Mouse (Mus musculus) retina, embryonic 14.5 days (tissue): Measurements from ENCODE around the gene F2rl1.

ENCODE experiments used
- DNase-seq: peaks from one replicate; pipeline ENCODE4 v3.0.0-alpha.2; 2015; ENCODE audit warnings: low spot score

Gene F2rl1

DNA sequence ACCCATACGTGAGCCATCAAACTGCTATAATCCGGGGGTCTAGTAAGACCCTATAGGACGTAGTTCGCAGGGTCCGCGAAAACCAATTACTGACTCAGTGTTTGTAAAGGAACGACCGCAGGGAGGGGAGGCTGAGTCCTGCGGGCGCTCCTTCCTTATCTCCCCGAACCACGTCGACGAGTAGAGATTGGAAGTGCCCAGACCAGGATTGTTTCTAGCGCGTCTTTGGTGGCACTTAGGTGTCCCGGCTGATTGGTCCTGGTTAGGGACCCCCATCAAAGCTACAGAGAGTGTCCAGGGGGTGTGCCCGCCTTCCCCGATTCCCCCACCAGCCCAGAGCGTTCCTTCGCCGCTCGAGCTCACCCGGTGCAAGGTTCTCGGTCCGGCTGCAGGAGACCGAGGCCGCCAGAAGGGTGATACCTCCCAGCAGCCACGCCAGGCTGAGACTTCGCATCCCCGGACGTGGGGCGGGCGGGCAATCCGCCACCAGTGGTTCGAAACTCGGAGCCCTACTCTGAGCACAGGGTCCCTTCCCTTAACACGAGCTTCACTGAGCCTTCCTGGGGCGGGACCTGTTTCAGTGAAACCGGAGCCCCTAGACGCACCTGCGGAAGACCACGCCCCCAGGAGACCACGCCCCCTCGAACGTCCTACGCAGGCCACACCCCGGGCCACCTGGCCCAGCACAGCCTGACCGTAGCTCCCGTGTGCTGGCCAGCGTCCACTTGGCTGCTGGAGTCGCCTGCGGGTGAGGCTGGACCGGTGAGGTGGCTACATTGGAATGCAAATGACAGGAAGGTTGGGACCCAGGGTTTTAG lies at the start of gene F2rl1:
TSS of gene F2rl1 (minus strand) at position 554 of the 818 bp plus-strand sequence.
- DNase-seq: no peak

DNA sequence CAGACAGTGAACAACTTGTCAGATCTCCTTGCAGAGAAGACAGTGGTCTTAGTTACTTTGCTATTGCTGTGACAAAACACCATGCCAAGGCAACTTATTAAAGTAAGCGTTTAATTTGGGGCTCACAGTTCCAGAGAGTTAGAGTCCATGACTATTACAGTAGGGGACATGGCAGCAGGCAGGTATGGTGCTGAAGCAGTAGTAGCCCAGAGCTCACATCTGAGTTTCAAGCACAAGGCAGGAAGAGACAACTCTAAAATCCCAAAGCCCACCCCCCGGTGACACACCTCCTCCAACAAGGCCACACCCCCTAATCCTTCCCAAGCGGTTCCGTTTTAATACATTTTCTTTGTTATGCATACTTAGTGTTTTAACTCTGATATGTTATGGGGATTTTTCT lies 45.9 kb upstream of the F2rl1 start:
- DNase-seq: no peak

GRCm38 (mm10) chr13:95569326-95569725 lies 44.3 kb upstream of the F2rl1 start:
- DNase-seq: no peak

- no peak for DNase-seq
These were observed 43.3 kb upstream of the F2rl1 start for GRCm38 (mm10) chr13:95568336-95568735.

DNA sequence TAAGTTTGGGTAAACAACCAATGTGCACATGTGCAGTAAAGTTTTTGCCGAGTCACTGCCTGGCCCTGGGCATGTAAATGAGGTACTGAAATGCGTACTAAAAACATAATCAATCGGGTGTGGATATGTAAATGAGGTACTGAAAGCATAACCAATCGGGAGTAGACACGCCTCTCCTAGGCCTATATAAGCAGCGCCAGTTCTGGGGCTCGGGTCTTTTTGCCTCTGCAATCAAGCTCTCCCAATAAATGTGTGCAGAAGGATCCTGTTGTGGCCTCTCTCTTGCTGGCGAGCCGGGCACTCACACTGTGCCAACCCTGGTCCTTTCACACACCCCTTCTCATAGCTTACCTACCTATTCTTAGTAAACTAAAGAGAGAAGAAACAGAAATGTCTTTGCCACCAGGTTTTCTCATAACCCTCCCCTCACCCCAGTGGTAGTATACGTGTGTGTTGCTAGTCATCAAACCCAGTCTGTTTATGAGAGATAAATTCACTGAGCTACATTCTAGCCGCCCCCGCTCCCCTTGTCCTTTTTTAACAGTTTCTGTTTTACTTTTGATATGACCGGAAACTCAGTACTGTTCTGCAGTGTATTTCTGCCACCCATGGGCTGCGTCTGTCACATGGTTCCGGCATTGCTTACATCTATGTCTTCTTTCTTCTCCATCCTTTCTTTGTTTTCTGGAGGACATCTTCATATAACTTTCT lies 42.0 kb upstream of the F2rl1 start:
- DNase-seq: no peak

- DNase-seq: peak; percentile 92
These were observed 38.7 kb upstream of the F2rl1 start for GRCm38 (mm10) chr13:95563693-95564092.

- no peak for DNase-seq
These were observed 38.1 kb upstream of the F2rl1 start for GRCm38 (mm10) chr13:95563066-95563610.

- no peak for DNase-seq
These were observed 32.3 kb upstream of the F2rl1 start for GRCm38 (mm10) chr13:95557326-95557725.

GRCm38 (mm10) chr13:95553885-95554492 lies 29.0 kb upstream of the F2rl1 start:
- DNase-seq: no peak

GRCm38 (mm10) chr13:95550636-95551370 lies 25.8 kb upstream of the F2rl1 start:
- no peak for DNase-seq

DNA sequence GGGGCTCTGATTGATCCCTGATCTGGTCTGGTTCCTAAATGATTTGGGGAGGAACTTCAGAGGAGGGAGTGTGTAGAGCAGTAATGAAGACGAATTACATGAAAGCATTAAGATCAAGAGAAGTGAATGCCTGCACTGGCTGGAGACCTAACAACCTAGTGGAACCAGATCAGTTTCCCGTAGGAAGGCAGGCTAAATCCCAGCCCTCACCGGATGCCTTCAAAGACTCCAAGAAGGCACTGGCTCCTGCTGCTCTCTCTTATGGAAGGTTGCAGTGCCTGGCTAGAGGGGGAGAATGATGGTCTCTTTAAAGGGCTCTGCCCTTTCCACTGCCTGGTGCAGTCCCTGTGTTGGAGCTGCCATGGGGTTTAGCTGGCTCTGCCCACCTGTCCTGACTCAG lies 24.4 kb upstream of the F2rl1 start:
- DNase-seq: no peak

- peak; percentile 53 for DNase-seq
These were observed 23.8 kb upstream of the F2rl1 start for GRCm38 (mm10) chr13:95548856-95549255.

- DNase-seq: peak; percentile 70
These were observed 23.3 kb upstream of the F2rl1 start for GRCm38 (mm10) chr13:95548291-95548789.

DNA sequence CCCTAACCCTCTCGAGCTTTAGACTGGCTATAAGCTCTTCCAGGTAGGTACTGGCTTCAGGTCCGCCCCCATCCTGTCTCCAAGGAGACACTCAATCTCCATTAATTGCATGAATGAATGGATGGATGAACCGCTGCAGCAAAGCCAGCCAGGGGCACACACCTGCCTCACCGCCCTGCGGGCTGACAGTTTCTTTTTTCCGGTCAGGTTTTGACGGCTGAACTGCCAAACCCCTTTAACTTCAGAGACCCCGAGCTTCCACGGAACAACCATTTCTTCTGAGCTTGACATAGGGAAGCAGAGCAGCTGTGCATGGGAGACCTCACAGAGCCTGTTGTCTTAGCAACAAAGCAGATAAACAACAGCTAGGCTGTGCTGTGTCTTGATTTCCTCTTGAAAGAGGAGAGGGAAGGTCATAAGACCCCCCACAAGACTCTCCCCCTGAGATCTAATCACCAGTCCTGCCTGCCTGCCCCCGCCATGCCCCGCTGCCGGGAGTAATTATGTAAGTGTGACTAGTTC lies 22.1 kb upstream of the F2rl1 start:
- DNase-seq: peak; percentile 61

DNA sequence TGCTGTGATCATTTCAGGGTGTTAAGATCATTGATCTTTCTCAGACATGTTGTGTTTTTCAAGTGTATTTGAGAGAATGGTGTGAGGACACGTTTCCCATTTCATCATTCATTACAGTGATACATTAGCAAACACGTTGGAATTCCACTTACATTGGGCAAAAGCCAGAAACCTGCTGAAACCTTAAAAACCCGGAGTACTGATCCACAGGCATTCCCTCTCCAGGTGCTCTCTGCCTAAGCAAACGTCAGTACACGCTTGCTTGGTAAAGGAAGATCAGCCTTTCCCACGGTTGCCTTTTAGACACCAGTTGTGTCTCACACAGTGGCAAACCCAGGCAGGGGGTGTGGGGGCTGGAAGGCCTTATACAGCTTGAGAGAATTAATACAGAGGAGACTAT lies 21.2 kb upstream of the F2rl1 start:
- DNase-seq: no peak

GRCm38 (mm10) chr13:95545729-95546186 lies 20.7 kb upstream of the F2rl1 start:
- no peak for DNase-seq

- DNase-seq: no peak
These were observed 13.0 kb upstream of the F2rl1 start for GRCm38 (mm10) chr13:95538021-95538420.

DNA sequence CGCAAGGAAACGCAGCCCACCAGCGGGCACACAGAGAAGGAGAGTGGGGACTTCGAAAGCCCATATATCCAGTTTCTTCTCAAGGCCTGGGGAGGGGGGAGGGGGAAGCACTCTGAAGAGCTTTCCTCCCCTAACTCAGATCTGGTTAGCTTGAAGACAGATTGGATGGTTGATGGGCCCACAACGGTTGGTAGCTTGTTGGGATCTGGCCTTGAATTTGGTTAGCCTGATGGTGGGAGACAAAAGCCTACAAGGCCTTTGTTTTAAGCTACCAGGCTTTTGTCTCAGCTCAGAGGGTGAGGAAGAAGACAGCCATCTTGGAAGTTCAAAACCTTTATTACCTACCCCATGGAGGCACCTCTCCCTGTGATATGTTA lies 11.1 kb upstream of the F2rl1 start:
- no peak for DNase-seq

DNA sequence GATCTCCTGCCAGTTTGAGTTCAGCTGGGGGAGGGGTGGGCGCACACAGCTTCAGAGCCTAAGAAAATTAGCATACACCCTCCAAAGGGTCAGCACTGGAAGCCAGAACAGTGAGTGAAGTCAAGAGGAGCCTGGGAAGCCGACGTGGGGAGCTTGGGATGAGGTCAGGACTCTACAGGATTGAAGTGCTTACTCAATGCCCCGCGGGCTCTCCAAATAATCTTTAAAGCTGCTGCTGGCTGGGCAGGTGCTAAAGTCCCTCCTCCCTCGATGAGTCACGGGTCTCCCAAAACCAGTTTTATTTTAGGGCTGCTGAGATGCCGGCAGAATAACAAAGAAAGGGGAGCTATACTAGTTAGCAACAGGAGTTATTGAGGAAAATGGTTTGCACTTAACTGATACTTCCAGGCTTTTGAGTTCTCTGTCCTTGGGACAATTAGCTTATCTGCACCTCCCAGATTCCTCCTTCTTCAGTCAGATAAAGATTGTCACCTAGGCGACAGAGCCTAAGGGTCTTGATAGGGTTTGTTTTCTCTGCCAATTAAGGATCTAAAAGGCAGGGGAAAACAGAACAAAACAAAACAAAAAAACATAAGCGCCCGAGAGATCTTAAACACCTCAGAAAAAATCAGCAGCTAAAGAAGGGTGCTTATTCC lies 10.6 kb upstream of the F2rl1 start:
- DNase-seq: no peak

DNA sequence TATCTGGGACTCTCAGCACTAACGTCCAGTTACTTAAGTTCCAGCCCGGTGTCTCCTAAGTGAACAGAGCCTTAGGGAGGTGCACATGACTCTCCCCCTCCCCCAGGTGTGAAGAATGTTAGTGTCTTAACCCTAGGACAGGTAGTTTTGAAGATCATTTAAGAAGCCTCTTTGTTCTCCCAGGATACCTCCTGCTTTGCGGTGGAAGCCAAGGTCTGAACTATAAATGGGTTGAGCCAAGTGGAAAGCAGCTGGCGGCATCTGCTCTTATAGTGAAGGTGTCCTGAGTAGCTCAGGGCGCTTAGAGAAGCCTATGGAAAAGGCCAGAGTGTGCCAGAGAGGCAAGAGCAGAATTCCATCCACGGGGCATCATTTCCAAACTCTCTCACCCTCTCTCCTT lies 10.0 kb upstream of the F2rl1 start:
- no peak for DNase-seq

DNA sequence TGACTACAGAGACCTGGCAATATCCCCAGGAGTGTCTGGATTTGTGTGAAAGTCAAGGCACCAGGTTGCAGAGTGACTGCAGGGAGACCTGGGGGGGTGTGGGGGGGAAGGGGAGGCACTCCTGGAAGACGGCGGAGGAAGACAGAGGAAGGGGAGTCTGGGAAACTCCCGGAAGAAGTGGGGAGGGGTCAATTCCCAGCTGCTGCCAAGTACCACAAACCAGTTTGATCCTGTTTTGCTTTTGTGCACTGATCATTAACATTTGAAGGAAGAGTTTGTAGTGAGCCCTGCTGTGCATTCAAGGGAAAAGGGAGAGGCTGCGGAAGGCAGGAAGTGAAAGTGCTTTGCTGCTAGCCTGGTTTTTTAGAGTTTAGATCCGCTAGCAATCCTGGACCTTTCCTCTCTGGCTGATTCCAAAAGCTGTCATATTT lies 9.1 kb upstream of the F2rl1 start:
- peak; percentile 62 for DNase-seq
